Mouse (Mus musculus): ENCODE data around the gene Erbb4. TPM values are rescaled to one million over a fixed set of nuclear protein-coding genes. Genes with fewer than 3 reads are reported as not detected.

The Erbb4 gene
- polyA plus RNA-seq, 1 experiment from 2014 or later: 0.02 TPM

GRCm38 (mm10) chr1:68956766-68957533 is 150.9 kb downstream of the Erbb4 start:
- H3K27ac ChIP-seq (ENCODE audit: low read length): no peak overlapping the region
- no peak for ATAC-seq
- no peaks in the 10 kb centered on the region for H3K36me3 ChIP-seq (ENCODE audit: insufficient read depth, low read length)
- no peaks in the 10 kb centered on the region for H3K4me1 ChIP-seq (ENCODE audit: insufficient read depth, low read depth, low read length)
- no peaks in the 10 kb centered on the region for H3K9me3 ChIP-seq (ENCODE audit: low read length)
- no peak overlapping the region for H3K4me2 ChIP-seq (replicated peaks; ENCODE audit: low read depth, low read length)
- no peak overlapping the region for H3K4me3 ChIP-seq (ENCODE audit: low read depth, low read length)
- no peak for TF ChIP-seq EP300 (IDR thresholded peaks at IDR 0.05)
- no peak for TF ChIP-seq CTCF (IDR thresholded peaks at IDR 0.05)
- WGBS: 22% methylated on average over 4 of the region's 4 CpGs
- no peak overlapping the region for H3K9ac ChIP-seq (replicated peaks; ENCODE audit: low read depth)
- no peak for DNase-seq (ENCODE audit: low spot score)
- no peaks in the 10 kb centered on the region for H3K27me3 ChIP-seq (replicated peaks; ENCODE audit: insufficient read depth, low read length)

DNA sequence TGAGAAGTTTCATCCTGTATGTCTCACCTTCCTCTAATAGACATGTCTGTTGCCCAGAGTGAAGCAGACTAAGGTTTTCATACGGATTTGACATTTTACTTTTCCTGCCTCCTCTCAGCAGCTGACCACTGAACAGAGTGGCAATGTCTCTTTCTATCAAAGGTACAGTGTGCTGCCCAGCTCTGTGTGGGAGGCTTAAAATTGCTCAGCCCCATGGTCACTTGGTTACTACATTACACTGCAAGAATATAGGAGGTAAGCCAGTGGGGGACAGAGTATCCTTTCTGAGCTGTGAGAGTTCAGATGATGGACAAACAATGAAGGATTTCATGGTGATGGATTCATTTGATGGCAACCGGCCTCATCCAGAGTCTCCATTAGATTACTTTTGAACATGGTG is 152.4 kb downstream of the Erbb4 start:
- Histone ChIP-seq H3K27ac (ENCODE audit: low read length) (no peak overlapping the region), H3K4me1 (ENCODE audit: insufficient read depth, low read depth, low read length) (no peaks in the 10 kb centered on the region), H3K36me3 (ENCODE audit: insufficient read depth, low read length) (no peaks in the 10 kb centered on the region), H3K9ac (replicated peaks; ENCODE audit: low read depth) (no peak overlapping the region), H3K27me3 (replicated peaks; ENCODE audit: insufficient read depth, low read length) (no peaks in the 10 kb centered on the region), H3K4me3 (ENCODE audit: low read depth, low read length) (no peak overlapping the region), H3K9me3 (ENCODE audit: low read length) (no peaks in the 10 kb centered on the region), H3K4me2 (replicated peaks; ENCODE audit: low read depth, low read length) (no peak overlapping the region)
- no peak for DNase-seq (ENCODE audit: low spot score)
- no peak for ATAC-seq
- 56% methylated on average over 2 of the region's 2 CpGs for WGBS
- TF ChIP-seq CTCF (IDR thresholded peaks at IDR 0.05) (no peak), EP300 (IDR thresholded peaks at IDR 0.05) (no peak)

DNA sequence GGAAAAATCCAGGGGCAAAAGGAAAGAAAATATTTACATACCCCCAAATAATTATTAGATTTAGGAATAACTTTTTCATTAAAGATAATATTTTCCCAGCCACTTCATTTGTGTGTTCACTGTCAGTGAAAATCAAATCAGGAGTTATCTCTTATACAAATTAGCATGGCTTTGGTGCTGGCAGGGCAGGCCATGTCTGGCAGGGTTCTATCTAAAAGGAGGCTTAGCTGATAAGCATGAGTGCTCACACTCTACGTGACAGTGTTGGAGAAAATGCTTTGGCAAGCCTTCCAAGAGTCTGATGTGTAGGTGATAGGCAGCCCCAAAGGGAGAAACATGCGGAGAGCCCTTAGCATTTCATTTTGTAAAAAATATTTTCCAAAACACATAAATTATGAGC is 164.7 kb downstream of the Erbb4 start:
- H3K4me3 ChIP-seq (ENCODE audit: low read depth, low read length): no peak overlapping the region

DNA sequence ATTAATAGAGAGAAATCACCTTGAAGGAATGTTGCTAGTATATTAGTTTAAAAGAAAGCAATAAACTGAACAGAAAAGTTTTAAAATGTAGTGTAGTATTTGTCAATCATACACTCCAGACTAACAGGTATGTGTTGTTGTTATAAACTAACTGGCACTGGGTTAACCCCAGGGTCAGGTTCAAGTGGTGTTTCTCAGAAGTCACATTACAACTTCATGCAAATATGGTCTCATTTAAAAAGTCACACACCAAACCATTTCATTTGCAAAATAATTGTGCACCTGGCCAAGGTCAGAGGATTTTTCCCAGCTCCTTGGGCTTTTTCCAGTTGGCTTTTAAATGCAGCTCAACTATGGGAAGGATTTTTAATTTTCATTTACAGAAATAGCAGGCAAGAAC is 173.1 kb downstream of the Erbb4 start:
- Histone ChIP-seq H3K36me3 (ENCODE audit: insufficient read depth, low read length) (no peaks in the 10 kb centered on the region), H3K4me3 (ENCODE audit: low read depth, low read length) (no peak overlapping the region), H3K4me1 (ENCODE audit: insufficient read depth, low read depth, low read length) (no peaks in the 10 kb centered on the region), H3K27me3 (replicated peaks; ENCODE audit: insufficient read depth, low read length) (no peaks in the 10 kb centered on the region), H3K9me3 (ENCODE audit: low read length) (no peaks in the 10 kb centered on the region), H3K4me2 (replicated peaks; ENCODE audit: low read depth, low read length) (no peak overlapping the region), H3K27ac (ENCODE audit: low read length) (no peak overlapping the region), H3K9ac (replicated peaks; ENCODE audit: low read depth) (no peak overlapping the region)
- DNase-seq (ENCODE audit: low spot score): no peak
- TF ChIP-seq EP300 (IDR thresholded peaks at IDR 0.05): no peak
- TF ChIP-seq CTCF (IDR thresholded peaks at IDR 0.05): no peak
- ATAC-seq: no peak

More for the DNA sequence above, 164.7 kb downstream of the Erbb4 start:
- no peaks in the 10 kb centered on the region for H3K36me3 ChIP-seq (ENCODE audit: insufficient read depth, low read length)
- DNase-seq (ENCODE audit: low spot score): no peak
- ATAC-seq: no peak
- WGBS: 15% methylated on average over 2 of the region's 2 CpGs
- no peak overlapping the region for H3K27ac ChIP-seq (ENCODE audit: low read length)
- no peak for TF ChIP-seq CTCF (IDR thresholded peaks at IDR 0.05)
- no peak for TF ChIP-seq EP300 (IDR thresholded peaks at IDR 0.05)
- no peak overlapping the region for H3K4me2 ChIP-seq (replicated peaks; ENCODE audit: low read depth, low read length)
- no peaks in the 10 kb centered on the region for H3K9me3 ChIP-seq (ENCODE audit: low read length)
- no peak overlapping the region for H3K9ac ChIP-seq (replicated peaks; ENCODE audit: low read depth)
- H3K4me1 ChIP-seq (ENCODE audit: insufficient read depth, low read depth, low read length): no peaks in the 10 kb centered on the region
- no peaks in the 10 kb centered on the region for H3K27me3 ChIP-seq (replicated peaks; ENCODE audit: insufficient read depth, low read length)

- Histone ChIP-seq H3K4me2 (replicated peaks; ENCODE audit: low read depth, low read length) (no peak overlapping the region), H3K36me3 (ENCODE audit: insufficient read depth, low read length) (no peaks in the 10 kb centered on the region), H3K4me1 (ENCODE audit: insufficient read depth, low read depth, low read length) (no peaks in the 10 kb centered on the region), H3K27ac (ENCODE audit: low read length) (no peak overlapping the region), H3K4me3 (ENCODE audit: low read depth, low read length) (no peak overlapping the region), H3K27me3 (replicated peaks; ENCODE audit: insufficient read depth, low read length) (no peaks in the 10 kb centered on the region), H3K9me3 (ENCODE audit: low read length) (no peaks in the 10 kb centered on the region), H3K9ac (replicated peaks; ENCODE audit: low read depth) (no peak overlapping the region)
- ATAC-seq (no peak), DNase-seq (ENCODE audit: low spot score) (no peak)
- TF ChIP-seq CTCF (IDR thresholded peaks at IDR 0.05) (no peak), EP300 (IDR thresholded peaks at IDR 0.05) (no peak)
- 82% methylated on average over 3 of the region's 3 CpGs for WGBS
Observed at GRCm38 (mm10) chr1:68933330-68934065, 174.4 kb downstream of the Erbb4 start.

DNA sequence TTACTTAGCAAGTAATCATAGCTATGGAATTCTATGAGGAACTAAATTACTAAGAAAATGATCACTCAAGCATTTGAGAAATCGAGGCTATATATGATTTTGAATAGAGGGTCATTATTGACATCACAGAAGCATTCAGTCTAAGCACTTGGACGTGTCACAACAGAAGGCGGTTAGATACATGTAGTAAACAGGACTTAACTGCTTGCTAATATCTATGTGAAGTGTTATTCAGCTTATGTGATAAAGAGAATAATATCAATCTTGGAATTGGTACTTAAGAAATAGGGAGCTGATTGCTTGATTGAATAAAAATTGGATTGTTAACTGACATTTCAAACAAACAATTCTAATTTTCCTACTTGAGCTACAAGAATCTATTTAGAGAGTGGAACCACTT is 190.0 kb downstream of the Erbb4 start:
- Histone ChIP-seq H3K27ac (ENCODE audit: low read length) (no peak overlapping the region), H3K4me2 (replicated peaks; ENCODE audit: low read depth, low read length) (no peak overlapping the region), H3K36me3 (ENCODE audit: insufficient read depth, low read length) (no peaks in the 10 kb centered on the region), H3K4me1 (ENCODE audit: insufficient read depth, low read depth, low read length) (no peaks in the 10 kb centered on the region), H3K4me3 (ENCODE audit: low read depth, low read length) (no peak overlapping the region), H3K9me3 (ENCODE audit: low read length) (no peaks in the 10 kb centered on the region), H3K9ac (replicated peaks; ENCODE audit: low read depth) (no peak overlapping the region), H3K27me3 (replicated peaks; ENCODE audit: insufficient read depth, low read length) (no peaks in the 10 kb centered on the region)
- no peak for TF ChIP-seq CTCF (IDR thresholded peaks at IDR 0.05)
- TF ChIP-seq EP300 (IDR thresholded peaks at IDR 0.05): no peak
- 75% methylated on average over 3 of the region's 3 CpGs for whole genome bisulfite sequencing
- DNase-seq (ENCODE audit: low spot score) (no peak), ATAC-seq (no peak)

All from lung, postnatal 0 days (tissue).